Mouse (Mus musculus) cerebellum, postnatal 10 days (tissue): Measurements from ENCODE around the gene Wdfy2.
A peak's percentile ranks its signal among the peaks of the same experiment; 100 is the strongest.

ENCODE experiments used
- DNase-seq, 2 experiments: peaks; one replicate each; pipeline ENCODE4 v3.0.0; 2021; ENCODE audit warnings: mixed read lengths in 2 of 2

The Wdfy2 gene

GRCm38 (mm10) chr14:62936631-62937380 is 99.3 kb downstream of the Wdfy2 start:
- DNase-seq, result no peak

- peak; percentile 45 to 65 for DNase-seq
These were observed 100.2 kb downstream of the Wdfy2 start for GRCm38 (mm10) chr14:62937675-62938074.

- peak; percentile 22 to 30 for DNase-seq
These were observed 102.0 kb downstream of the Wdfy2 start for GRCm38 (mm10) chr14:62939435-62939834.

DNA sequence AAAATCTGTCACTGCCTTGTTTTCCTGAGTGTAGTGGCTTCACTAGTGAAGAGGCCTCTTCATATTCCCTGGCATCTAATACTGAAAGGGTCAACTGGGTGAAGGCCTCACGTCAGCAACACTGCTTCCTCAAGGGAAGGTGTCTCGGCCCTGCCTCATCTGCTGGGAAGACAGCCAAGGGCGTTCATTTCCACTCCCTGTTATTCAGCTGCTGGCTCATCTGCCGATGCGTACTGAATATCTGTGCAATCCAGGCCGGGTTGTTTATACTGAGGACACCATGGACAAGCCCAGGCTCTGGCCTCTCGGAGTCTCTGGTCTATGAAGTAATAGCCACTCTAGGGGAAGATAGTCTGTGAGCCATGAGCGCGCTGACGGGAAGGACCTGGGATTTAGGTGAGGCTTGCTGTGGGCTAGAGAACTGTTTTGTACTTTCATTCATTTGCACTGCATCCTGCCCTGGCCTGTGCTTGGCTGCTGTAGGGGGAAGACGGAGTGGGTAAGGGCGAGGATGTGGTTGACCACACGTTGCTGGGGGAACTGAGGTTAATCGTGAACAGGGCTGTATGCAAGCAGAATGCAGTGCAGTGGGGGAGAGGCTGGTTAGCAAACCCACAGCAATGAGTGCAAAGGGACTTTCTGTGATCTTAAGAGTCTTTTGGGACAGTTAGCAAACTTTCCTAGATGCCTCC is 103.1 kb downstream of the Wdfy2 start:
- DNase-seq, result no peak

DNA sequence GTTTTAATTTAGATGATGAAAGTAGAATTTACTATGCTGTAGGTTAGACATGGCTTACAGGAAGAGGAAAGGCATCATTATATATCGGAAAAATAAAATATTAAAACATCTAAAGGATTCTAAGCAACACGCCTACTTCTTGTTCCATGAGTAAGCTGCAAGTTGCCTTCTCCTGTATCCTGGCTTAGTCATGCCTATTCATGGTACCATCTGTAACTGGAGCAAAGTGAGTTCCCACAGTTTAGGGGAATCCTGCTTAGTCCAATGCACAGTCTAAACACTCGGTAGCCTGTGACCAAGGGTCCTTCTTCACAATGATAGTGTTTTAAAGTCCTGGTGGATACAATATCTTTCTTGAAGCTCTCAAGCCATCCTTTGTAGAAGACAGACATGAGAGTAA is 109.3 kb downstream of the Wdfy2 start:
- DNase-seq, result no peak

GRCm38 (mm10) chr14:62956091-62956490 is 118.6 kb downstream of the Wdfy2 start:
- no peak for DNase-seq

GRCm38 (mm10) chr14:62963632-62964031 is 126.2 kb downstream of the Wdfy2 start:
- DNase-seq, result no peak

DNA sequence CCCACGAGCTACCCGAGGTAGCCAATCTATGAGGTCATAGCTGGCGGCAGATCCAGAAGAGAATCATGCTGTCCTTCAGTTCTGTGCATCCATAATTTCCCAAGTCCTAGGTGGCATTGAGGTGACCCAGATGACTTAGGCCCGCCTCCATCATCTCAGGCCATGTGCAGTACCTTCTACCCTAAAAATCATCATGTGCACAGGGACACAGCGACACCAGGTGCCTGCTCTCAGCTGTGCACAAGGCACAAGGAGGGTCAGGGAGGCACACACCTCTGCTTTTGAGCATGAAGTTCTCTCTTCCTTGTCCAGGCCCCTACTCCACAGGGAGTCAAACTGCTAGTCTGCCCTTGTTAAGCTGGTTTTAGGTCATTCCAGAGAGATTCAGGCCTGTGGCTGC is 127.9 kb downstream of the Wdfy2 start:
- DNase-seq, result peak; percentile 13 to 16

DNA sequence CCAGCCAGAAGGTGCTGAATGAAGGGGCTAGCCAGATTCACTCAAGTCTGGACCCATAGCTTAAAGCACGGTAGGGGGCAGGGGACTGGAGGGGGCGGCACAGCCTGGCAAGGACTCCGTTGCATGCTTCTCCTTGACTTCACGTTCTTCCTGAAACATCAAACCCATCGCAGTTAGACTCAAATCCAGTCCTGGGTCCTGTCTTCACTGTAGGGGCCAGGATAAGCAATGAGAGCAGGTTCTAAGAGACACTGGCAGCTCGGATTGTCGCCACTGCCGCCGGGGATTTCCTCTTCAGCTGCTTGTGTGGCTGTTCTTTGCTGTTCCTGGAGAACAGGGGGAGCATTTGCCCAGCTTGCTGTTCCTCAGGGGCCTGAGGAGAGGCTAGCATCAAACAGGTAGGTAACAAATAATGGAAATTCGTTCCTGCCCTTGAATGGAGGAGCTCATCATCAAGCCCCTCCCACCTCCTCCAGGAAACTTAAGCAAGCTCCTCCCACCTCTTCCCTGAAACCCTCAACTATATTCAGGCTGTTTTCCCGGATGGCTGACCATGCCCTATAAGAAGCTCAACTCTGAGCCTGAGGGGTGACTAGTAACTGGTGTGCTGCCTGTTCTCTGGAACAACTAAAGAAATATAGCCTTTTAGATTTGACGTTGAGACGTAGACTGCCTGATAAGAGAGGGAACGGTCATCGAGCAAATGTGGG is 128.5 kb downstream of the Wdfy2 start:
- no peak for DNase-seq

DNA sequence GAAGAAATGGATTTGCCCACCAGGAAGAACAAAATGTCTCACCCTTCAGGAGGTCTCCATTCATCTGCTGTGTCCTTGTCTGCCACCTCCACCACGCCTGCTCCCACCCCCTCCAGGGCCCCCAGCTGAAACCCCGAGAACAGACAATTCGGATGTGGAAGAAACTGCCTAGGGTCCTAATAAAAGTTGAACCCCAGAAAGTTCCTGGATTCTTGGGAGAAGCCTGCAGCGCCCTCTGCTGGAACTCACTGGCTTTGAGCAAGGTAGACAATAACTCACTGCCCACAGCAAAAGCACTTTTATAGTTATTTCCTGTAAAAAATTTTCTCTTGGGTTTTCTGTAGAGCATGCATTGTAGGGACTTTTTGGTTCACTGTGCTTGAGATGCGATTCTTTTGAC is 137.6 kb downstream of the Wdfy2 start:
- peak; percentile 80 to 84 for DNase-seq

DNA sequence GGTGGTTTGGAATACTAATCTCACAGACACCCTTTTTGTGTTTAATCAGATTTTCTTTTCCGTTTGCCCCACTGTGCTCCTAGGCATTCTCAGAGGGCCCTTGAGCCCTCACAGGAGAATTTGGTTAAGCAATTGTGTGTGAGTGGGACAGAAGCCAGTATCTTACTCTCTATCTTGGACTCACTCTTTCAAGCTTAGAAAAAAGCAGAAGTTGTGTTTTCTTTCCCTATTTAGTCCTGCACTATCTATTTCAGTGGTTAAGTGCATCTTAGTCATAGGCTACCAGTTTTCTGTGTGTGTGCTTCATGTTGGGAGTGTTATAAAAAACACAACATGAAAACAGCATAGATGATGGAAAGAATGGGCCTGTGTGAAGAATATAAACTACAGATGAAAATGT is 142.3 kb downstream of the Wdfy2 start:
- DNase-seq, result no peak

DNA sequence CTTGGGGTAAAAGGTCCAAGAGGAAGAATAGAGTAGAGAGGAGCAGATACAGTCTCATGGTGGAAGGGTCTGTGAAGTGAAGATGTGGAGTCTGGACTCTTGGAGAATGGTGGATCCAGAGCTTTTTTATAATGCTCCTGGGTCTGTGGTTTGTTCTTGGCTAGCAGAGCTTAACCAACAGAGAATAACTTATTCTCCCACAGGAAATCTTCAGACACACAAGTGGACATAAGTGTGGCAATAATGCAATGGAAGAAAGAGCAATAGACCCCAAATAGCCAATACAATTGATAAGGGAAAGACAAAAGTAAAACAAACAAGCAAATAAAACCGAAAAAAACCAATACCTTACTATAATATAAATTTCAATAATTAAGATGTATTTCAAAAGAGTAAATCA is 146.9 kb downstream of the Wdfy2 start, which contains the start of gene Defb48:
Gene Defb48 (minus strand): TSS at position 101 of the 400 bp plus-strand sequence.
- no peak for DNase-seq

DNA sequence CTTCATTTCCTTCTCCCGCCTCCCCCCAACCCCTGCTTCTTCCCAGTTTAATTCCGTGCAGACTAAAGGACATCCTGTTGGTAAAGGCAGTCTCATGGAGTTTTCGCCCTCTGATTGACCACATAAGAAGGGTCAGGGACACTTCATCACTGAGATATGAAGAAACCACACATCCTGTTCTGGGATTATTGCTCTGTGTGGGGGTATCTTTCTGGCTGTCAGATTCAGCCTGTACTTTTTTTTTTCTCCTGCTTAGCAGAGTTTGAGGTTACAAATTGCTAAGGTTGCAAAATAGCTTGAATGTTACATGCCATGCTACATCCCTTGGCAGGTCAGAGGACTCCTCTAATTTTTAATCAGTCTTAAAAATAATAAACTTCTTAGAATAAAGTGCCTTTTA is 153.8 kb downstream of the Wdfy2 start:
- DNase-seq, result no peak

- no peak for DNase-seq
These were observed 154.5 kb downstream of the Wdfy2 start for GRCm38 (mm10) chr14:62991849-62992510.

DNA sequence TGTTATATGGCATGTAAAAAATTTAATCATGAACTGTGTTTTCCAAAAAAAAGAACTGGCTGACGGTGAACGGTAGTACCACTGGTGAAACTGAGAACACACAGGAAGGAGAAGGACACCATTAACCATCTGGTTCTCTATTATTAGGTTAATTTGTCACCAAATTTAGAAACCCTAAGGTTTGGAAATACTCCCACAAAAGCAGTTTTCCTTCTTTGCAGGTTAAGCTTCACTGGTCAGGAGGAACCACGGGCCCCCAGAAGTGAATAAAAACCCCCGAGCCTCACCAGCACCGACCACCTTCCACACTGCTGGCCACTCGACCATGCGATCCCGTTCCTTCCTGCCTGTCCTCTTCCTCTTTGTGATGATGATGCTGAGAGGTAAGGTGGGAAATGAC is 160.3 kb downstream of the Wdfy2 start, which contains the start of gene Defb47:
Gene Defb47 (plus strand): TSS at position 301 of the 400 bp plus-strand sequence.
- DNase-seq, result no peak

DNA sequence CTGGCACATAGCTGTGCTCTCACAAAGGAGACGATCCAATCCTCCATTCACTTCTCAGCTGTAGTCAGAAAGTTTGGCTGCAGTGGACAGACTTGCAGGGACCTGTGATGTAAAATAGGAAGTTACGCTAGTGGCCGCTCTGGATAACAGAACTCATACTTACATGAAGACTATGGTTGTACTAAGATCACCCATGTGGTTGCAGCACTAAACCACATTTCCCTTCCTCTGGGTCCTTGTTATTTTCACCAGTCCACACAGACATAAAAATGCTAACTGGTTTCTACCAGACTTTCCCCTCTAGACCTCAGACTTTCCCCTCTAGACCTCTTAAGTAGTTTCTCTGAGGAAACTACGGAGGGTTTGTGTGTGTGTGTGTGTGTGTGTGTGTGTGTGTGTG is 161.5 kb downstream of the Wdfy2 start:
- no peak for DNase-seq

DNA sequence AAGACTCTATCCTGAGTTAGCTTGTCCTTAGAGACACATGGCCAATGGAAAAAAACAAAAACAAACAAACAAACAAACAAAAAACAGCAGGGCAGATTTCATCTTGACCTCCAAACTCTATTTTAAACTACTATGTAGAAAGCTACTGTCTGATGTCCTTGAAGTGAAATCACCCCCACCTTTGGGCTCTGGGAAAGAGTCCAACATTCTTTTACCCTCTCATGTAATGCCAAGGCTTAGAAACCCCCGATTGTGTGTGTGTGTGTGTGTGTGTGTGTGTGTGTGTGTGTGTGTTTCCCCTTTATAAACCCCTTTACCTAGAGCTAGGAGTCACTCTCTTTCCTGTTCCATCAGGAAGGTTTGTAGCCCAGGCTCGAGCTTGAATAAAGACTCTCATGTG is 165.1 kb downstream of the Wdfy2 start:
- DNase-seq, result no peak
